Mouse (Mus musculus) adrenal gland, postnatal 0 days (tissue): ENCODE measurements around the gene Afg1l. TPM values are rescaled to one million over a fixed set of nuclear protein-coding genes. Genes with fewer than 3 reads are reported as not detected.

Experiments used
- polyA plus RNA-seq: library from polyadenylated mRNA; unstranded; fragments of >200 nt; fragmentation: Nextera tagmentation; extraction: Ambion mirVana; gene quantifications from 2 replicates; pipeline ENCODE4 v1.2.1, GENCODE M21; 2015

Afg1l gene
- 7.8 and 13.6 TPM in 2 replicates for polyA plus RNA-seq

DNA sequence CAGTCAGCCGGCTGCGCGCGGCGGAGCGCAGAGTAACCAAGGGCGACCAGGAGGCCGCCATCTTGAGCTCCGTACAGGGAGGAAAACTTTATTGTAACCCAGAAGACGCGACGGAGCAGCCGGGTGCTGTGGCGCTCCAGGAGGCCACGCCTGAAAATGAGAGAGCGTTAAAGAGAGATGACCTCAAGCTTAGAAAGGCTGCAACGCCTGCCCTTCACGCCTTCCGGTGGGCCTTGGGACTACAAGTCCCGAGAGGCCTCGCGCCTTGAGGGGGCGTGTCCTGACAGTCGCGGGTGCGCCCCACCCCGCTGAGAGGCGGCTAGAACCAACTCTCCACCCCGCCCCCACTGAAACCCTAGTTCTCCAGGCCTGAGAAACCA, at the start of gene Afg1l:
Gene Afg1l (minus strand): TSS at position 225 of the 380 bp plus-strand sequence.

DNA sequence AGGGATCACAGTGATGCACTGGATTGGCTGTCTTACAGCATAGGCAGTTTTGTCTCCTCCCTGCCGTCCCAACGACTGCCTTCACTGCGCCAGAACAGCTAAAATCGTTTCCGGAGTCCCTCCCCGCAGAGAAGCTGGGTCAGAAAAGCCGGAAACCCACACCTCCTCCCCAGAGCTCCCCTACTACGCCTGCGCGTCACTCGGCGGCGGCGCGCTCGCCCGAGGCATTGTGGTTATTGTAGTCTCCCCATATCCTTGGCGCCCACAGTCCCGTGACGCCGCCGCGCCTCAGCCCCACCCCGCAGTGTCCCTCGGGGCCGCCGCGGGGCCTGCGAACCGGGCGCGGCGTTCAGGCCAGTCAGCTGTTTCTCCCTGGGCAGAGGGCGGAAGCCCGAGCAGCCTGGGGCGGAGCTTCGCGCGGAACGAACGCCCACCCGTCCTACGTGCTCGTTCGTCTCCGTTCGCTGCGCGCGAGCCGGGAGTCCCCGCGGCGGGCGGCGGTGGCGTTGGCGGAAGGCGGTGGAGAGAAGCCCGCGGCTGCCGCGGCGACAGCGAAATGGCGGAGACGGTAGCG, 23.5 kb upstream of the Afg1l start, which contains the start of gene Snx3:
Gene Snx3 (plus strand): TSS at position 256 of the 574 bp plus-strand sequence.

DNA sequence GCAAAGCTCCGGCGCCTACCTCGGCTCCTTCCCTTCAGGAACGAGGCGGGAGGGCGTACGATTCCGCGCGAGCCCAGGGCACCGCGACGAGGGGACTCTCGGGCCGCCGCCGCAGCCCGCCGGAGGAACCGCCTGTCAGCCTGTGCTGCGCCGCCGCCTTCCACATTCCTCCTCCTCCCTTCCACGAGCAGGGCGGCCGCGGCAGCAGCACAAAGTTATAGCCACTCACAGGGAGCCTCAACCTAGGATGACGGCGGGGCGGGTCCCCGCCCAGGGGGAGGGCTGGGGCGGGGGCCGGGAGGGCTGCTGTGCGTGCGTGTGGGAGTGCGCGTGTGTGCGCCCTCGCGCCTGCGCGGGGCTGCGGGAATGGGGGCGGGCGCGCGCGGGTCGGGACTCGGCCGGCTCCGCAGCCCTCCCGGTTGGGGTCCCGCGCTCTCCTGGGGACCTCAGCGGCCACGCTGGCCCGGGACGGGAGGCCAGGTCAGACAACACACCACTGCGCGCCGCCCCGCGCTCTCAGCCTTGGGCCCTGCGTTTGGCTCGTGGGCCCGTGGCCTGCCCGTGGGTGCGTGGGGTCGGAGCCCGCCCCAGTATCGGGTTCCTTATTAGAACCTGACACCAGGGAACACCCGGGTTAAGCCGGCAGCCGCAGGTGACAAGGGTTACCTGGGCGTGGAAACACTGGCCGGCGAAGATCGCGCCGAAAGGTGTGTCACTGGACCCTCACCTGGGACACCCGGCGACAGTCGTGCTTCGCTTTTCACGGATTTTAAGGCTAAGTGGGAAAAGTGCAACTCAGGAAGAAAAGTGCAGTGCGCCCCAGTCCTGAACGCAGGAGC, 201.6 kb downstream of the Afg1l start, which contains the start of gene Foxo3:
Gene Foxo3 (minus strand): TSS at position 249 of the 839 bp plus-strand sequence.

Other genes with a start within 250 kb of the Afg1l start
- gene Foxo3, start 201.8 kb downstream of the Afg1l start, polyA plus RNA-seq, result 13.3 and 13.6 TPM in 2 replicates
- 214 and 306 TPM in 2 replicates for gene Snx3, start 23.5 kb upstream of the Afg1l start, polyA plus RNA-seq
- gene Nr2e1, start 105.1 kb upstream of the Afg1l start, polyA plus RNA-seq, result not detected in 2 replicates
- gene Ostm1, start 105.3 kb upstream of the Afg1l start, polyA plus RNA-seq, result 22.6 and 30.7 TPM in 2 replicates